Mouse (Mus musculus) B cell, adult 62 days (primary cell): ENCODE data around the gene Fgfr2. TPM values are rescaled to one million over a fixed set of nuclear protein-coding genes. Genes with fewer than 3 reads are reported as not detected.

Source experiments
- total RNA-seq: library from RNA; stranded (reverse); gene quantifications from 4 replicates; pipeline ENCODE4 v1.2.4, GENCODE M21; 2023

Gene Fgfr2
- total RNA-seq = not detected in 4 replicates

GRCm38 (mm10) chr7:133123244-133123998 is at the start of gene Fgfr2:
Gene Fgfr2 (minus strand): TSS chr7:133123350.

DNA sequence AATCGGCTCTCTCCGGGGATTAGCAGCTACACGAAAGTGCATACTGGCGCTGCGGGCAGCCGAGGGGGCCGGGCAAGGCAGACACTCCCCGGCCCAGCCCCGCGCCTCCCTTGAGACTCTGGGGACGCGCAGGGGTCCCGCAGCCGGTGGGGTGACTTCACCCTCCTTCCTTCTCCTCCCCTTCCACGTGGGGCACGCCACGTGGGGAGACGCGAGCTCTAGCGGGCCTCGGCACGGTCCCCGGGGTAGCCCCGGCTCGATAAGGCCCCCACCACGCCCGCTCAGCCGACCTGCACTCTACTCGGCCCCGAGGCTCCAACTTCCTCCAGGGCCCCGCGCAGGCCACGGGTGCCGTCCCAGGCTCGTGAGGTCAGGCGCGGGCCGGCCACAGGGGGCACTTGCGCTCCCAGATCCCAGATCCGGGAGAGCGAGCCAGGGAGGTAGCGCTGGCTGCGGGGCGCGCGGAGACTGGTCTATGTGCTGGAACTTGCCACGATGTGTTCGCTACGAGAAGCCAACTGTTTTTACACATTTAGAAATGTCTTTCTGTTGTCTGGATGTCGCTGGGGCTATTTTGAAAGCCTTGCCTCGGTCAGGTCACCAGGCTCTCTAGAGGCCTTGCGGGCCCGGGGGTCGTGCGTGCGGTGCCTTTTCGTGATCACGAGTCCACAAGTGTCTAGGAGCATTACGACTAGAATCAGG is 1.0 kb upstream of the Fgfr2 start, which contains the start of gene Ctbp2:
Ctbp2 (minus strand) TSS at position 356 of the 702 bp plus-strand sequence.

DNA sequence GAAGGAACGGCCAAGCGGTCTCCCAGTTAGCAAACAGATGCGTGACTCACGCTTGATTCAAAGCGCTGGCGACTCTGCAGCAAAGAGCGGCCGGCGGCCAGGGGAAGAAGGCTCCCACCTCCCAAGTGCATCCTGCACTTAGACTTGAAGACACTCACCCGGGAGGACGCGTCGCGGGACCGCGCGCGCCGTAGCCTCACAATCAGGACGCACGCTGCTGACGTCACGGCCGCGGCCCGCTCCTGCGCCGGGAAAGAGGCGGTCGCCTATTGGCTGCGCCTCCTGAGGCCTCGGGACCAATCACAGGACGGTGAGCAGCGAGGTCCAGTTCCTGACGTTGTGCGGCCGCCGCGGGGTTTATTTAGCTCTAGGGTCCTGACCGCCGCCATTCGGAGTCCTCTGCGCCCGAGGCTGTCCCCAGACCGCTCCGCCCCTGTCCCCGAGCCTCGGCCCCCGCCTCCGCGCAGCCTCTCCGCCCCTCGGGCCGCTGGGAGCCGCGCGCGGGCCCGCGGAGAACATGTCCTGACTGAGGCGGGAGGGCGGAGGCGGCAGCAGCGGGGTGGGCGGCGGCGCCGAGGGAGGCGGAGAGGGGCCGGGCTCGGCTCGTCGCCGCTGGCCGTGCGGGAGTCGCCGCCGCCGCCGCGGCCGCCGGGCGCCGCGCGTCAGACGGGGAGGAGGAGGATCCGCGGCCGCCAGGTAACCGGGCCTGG is 192.1 kb downstream of the Fgfr2 start, which contains the start of gene Zranb1:
Zranb1 (plus strand) TSS at position 293 of the 710 bp plus-strand sequence.

GRCm38 (mm10) chr7:132859042-132859958 is 263.9 kb downstream of the Fgfr2 start, which contains the start of gene Abraxas2:
Gene Abraxas2 (plus strand): TSS chr7:132859225.

GRCm38 (mm10) chr7:132852173-132852844 is 270.8 kb downstream of the Fgfr2 start, which contains the start of gene Eef1akmt2:
Gene Eef1akmt2 (minus strand): TSS chr7:132852673.

GRCm38 (mm10) chr7:132813416-132814088 is 309.6 kb downstream of the Fgfr2 start, which contains the start of gene Fam53b:
Gene Fam53b (minus strand): TSS chr7:132813886.

DNA sequence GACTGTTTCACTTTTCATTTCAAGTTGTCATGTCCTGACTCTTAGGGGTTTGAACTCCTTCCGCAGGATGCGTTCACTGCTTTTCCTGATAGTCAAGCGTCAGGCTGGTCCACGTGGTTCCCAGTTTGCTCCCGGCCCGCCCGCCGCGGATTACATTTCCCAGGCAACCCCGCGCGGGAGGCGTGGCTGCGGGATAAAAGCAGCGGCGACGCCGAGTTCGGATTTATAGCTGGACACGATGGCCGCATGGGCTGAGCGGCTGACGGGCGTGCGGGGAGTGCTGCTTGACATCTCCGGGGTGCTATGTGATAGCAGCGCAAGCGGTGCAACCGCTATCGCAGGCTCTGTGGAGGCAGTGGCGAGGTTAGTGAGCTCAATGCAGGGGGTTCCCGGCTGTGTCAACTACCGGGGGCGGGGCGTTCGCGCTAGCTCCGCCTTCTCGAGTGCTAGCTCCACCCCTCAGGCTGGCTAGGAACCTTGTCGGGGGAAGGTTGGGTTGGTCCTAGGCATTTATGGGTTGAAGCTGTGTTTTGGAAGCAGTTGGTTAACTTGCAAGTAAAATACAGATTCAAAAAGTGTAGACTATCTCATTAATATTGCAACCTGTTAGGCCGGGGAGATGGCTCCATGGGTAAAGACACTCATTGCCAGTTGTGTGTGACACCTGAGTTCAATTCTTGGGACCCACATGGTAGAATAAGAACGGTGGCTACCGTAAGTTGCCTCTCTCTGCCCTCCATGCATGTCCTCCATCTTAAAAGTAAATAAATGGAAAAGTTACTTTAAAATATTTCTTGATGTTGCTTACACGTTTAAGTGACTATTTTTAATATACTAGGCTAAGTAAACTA is 512.5 kb downstream of the Fgfr2 start, which contains the start of gene Lhpp:
Lhpp (plus strand) TSS at position 171 of the 851 bp plus-strand sequence.

DNA sequence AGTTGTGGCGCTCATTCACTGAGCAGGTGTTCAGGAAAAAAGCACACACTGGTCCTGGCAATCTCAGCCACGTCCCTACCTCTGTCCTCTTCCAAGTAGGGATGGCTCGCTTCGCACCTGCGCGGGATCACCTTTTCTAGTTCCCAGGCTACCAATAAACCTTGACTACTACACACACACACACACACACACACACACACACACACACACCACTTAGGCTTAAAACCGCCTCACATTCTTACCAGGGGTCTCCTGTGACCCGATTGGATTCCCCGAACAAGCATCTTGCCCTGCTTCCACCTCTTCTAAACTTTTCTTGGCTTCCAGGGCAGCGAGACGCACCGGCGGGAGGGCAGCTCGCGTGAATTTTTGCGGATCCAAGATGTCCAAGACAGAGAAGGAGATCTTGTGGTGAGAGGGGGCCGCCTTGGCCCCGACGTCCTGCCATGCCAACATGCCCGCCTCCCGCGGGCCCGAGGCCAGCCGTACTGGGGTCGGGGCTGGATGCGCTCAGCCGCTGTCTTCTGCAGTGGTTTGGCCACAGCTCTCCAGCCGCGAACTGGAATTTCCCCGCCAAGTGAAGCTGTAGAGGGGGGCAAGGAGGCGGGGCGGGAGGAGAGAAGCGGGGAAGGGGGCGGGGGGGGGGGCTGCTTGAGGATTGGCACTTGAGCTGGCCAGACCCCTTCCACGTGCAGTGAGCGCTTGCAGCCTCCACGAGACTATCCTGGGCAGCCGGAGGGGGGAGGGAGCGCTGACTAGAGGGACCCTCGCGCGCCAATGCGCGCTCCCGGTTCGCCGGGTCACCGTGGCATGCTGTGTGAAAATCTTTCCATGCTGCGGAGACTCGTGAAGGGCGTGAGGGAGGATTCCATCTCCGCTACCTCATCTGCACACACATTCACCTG is 523.8 kb downstream of the Fgfr2 start, which contains the start of gene Nkx1-2:
Nkx1-2 (minus strand) TSS at position 567 of the 905 bp plus-strand sequence.

DNA sequence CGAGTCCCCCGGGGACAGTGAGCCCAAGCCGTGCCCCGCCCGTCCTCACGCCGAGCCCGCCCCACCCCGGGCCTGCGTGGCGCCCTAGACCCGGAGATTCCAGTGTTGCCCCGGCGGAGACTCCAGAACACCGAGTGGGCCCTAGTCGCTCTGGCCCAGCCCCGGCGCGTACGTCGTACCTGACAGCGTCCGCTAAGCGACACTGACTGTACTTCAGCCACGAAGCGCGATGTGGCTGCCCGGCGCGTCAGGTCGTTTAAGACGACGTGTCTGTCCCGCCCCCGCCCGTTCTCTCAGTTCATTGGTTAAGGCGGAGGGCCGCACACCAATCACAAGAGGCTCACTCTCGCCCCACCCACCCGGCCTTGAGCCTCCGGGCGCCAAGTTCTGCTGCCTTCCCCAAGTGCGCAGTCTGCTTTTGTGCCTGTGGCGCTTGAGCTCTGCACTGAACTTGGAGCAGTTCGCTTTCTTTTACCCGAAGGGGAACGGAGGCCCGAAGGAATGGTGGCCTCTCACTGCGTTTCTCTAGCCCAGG is 547.0 kb downstream of the Fgfr2 start, which contains the start of gene Oat:
Oat (minus strand) TSS at position 283 of the 535 bp plus-strand sequence.

GRCm38 (mm10) chr7:132317036-132317541 is 806.1 kb downstream of the Fgfr2 start, which contains the start of gene Chst15:
Gene Chst15 (minus strand): TSS chr7:132317228.

DNA sequence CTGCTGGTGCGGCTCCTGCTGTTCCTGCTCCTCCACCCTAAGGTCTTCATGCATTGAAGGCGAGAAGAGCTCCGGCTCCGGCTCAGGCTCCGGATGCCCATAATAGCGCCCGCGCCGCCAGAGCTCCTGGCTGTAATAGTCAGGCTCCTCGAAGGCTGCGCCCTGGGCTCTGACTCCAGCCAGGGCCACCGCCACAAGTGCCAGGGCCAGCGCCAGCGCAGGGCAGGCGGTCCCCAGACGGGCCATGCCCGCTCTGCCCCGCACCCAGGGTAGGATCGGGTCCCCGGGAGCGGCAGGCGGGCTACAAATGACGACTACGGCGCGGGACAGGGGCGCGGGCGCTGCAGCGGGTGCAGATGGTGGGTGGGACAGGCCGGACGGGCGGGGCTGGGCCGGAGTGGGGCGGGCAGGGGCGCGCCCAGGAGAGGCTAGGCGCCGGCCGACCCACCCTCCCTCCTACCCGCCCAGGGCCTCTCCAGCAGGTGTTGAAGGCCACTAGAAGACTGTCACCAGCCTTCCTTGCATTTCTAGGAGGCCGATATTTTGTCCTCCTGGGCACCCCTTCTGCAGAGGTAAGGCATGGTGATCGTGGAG is 968.7 kb downstream of the Fgfr2 start, which contains the start of gene Cpxm2:
Cpxm2 (minus strand) TSS at position 372 of the 594 bp plus-strand sequence.

DNA sequence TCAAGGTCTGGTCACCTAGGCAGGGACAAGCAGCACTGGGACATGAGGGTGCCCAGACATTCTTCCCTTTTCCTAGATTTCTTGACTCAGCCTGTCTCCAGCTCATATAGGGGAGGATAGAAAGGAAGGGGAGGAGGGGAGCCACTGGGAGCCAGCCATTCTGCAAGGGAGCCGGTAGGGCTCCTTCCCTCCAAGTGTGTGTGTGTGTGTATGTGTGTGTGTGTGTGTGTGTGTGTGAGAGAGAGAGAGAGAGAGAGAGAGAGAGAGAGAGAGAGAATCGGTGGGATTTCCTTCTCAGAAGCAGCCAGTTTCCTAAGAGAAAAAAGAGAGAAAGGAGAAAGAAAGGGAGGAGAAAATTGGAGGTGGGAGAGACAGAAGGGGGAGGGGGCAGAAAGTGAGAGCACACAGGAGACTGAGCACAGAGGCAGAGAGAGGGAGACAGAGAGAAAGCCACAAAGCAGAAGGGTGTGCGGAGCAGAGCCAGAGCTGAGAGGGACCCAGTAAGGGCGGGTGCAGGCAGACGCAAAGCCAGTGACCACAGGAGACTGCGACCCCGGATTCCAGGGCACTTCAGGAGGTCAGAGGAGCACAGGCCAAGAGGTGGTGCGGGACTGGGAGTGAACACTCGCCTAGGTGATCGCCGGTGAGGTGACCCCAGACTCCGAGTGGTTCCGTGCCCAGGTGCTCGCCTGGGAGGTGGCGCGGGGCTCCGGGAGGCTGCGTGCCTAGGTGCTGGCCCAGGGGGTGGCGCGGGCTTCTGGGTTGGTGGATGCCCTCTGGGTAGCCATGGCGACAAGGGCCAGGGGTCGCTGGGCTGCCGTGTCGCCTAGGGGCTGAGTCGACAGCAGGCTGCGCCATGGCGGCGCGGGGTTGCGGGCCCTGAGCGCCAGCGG is 1156.9 kb downstream of the Fgfr2 start, which contains the start of gene Gpr26:
Gpr26 (plus strand) TSS at position 438 of the 893 bp plus-strand sequence.

GRCm38 (mm10) chr7:131559986-131560696 is 1563.0 kb downstream of the Fgfr2 start, which contains the start of gene Bub3:
Gene Bub3 (plus strand): TSS chr7:131560222.

GRCm38 (mm10) chr7:131548473-131548872 is 1574.7 kb downstream of the Fgfr2 start, which contains the start of gene Hmx2:
Gene Hmx2 (plus strand): TSS chr7:131548773.

